24 mouse cellular contexts compared by ENCODE assay signal in genomic region chr5:36195436-36195835, GRCm38 (mm10). TPM values are rescaled to one million over a fixed set of nuclear protein-coding genes. Genes with fewer than 3 reads are reported as not detected.
DNase-seq lines count a peak whose midpoint lies in the region; ATAC-seq lines count a peak whose summit lies in the region.
"Had no signal": no experiment of that assay in that cellular context is flagged by ENCODE, and none has a peak within 500 bp of the region (broad histone marks: within the 10 kb centered on the region; RNA-seq: fewer than 3 reads in every experiment).

No protein-coding gene starts in this region.

- peaks cover 29% of the 10 kb centered on the region for H3K4me1 ChIP-seq in hindbrain, embryonic 10.5 days (replicated peaks)
- peaks cover 16% of the 10 kb centered on the region for H3K4me1 ChIP-seq in hindbrain, embryonic 12.5 days
- peaks cover 36% of the 10 kb centered on the region for H3K4me1 ChIP-seq in midbrain, embryonic 10.5 days
- peaks cover 15% of the 10 kb centered on the region for H3K4me1 ChIP-seq in midbrain, embryonic 16.5 days (ENCODE audit: control insufficient read depth, insufficient read depth, low read length)
- peaks cover 20% of the 10 kb centered on the region for H3K4me1 ChIP-seq in embryonic facial prominence, embryonic 10.5 days
- peaks cover 21% of the 10 kb centered on the region; the same call in 1 of the 2 replicates for H3K4me1 ChIP-seq in embryonic facial prominence, embryonic 15.5 days

- no peaks in the 10 kb centered on the region for H3K27me3 ChIP-seq in hindbrain, embryonic 10.5 days (ENCODE audit: insufficient read depth, poor library complexity, severe bottlenecking)
- no peaks in the 10 kb centered on the region for H3K27me3 ChIP-seq in hindbrain, embryonic 12.5 days
- no peaks in the 10 kb centered on the region for H3K27me3 ChIP-seq in midbrain, embryonic 10.5 days (ENCODE audit: low read depth, poor library complexity, severe bottlenecking)
- H3K27me3 ChIP-seq in midbrain, embryonic 16.5 days (ENCODE audit: control insufficient read depth, insufficient read depth, low read depth, low read length) = no peaks in the 10 kb centered on the region
- H3K27me3 ChIP-seq in embryonic facial prominence, embryonic 10.5 days (replicated peaks; ENCODE audit: low read depth, poor library complexity, severe bottlenecking) = no peaks in the 10 kb centered on the region
- H3K27me3 ChIP-seq in embryonic facial prominence, embryonic 15.5 days = no peaks in the 10 kb centered on the region
- H3K27me3 ChIP-seq: embryonic facial prominence, embryonic 13.5 days; forebrain, embryonic 15.5 days had no signal

- ATAC-seq in hindbrain, embryonic 12.5 days (ENCODE audit: low FRiP score) = no peak
- ATAC-seq in midbrain, embryonic 16.5 days = no peak
- no peak for ATAC-seq in embryonic facial prominence, embryonic 15.5 days (ENCODE audit: insufficient number of reproducible peaks, low FRiP score, low TSS enrichment, low read depth)
- ATAC-seq: CD4-positive, CD25-positive, alpha-beta regulatory T cell, adult 4 months; forebrain, embryonic 15.5 days; hindbrain, postnatal 0 days; inflammation-experienced regulatory T-cells, adult 6 months had no signal

- DNase-seq in hindbrain, embryonic 10.5 days (ENCODE audit: low spot score) = no peak
- no peak for DNase-seq in midbrain, embryonic 10.5 days (ENCODE audit: low spot score)
- DNase-seq in embryonic facial prominence, embryonic 10.5 days (ENCODE audit: low spot score) = no peak
- no peak for DNase-seq in testis, postnatal 10 days (ENCODE audit: low spot score)
- DNase-seq: adrenal gland, adult 2 months; adrenal gland, postnatal 14 days; cerebellum, adult 11 months; cerebellum, adult 2 months; cerebellum, adult 9-11 months; cerebellum, postnatal 25 days; gastrocnemius, postnatal 25 days; heart, adult 18-20 months had no signal

- no peaks in the 10 kb centered on the region for H3K9me3 ChIP-seq in hindbrain, embryonic 10.5 days
- H3K9me3 ChIP-seq in hindbrain, embryonic 12.5 days (replicated peaks) = no peaks in the 10 kb centered on the region
- no peaks in the 10 kb centered on the region for H3K9me3 ChIP-seq in midbrain, embryonic 10.5 days (replicated peaks)
- H3K9me3 ChIP-seq in midbrain, embryonic 16.5 days (replicated peaks; ENCODE audit: control insufficient read depth, low read length, poor library complexity, severe bottlenecking) = no peaks in the 10 kb centered on the region
- H3K9me3 ChIP-seq in embryonic facial prominence, embryonic 10.5 days = no peaks in the 10 kb centered on the region
- no peaks in the 10 kb centered on the region for H3K9me3 ChIP-seq in embryonic facial prominence, embryonic 15.5 days (replicated peaks)
- H3K9me3 ChIP-seq: embryonic facial prominence, embryonic 13.5 days; forebrain, embryonic 15.5 days had no signal

- no peak overlapping the region for H3K4me2 ChIP-seq in hindbrain, embryonic 12.5 days (replicated peaks)
- no peak overlapping the region for H3K4me2 ChIP-seq in midbrain, embryonic 16.5 days (ENCODE audit: low read length)
- H3K4me2 ChIP-seq in embryonic facial prominence, embryonic 15.5 days (replicated peaks) = no peak overlapping the region
- H3K4me2 ChIP-seq: embryonic facial prominence, embryonic 13.5 days; forebrain, embryonic 15.5 days; heart, embryonic 11.5 days; hindbrain, embryonic 14.5 days had no signal

- H3K4me3 ChIP-seq in hindbrain, embryonic 10.5 days = no peak overlapping the region
- no peak overlapping the region for H3K4me3 ChIP-seq in hindbrain, embryonic 12.5 days
- H3K4me3 ChIP-seq in midbrain, embryonic 10.5 days = no peak overlapping the region
- H3K4me3 ChIP-seq in midbrain, embryonic 16.5 days (ENCODE audit: low read depth, low read length) = no peak overlapping the region
- no peak overlapping the region for H3K4me3 ChIP-seq in embryonic facial prominence, embryonic 10.5 days
- no peak overlapping the region for H3K4me3 ChIP-seq in embryonic facial prominence, embryonic 15.5 days (replicated peaks)
- H3K4me3 ChIP-seq: embryonic facial prominence, embryonic 13.5 days; forebrain, embryonic 15.5 days had no signal

- H3K27ac ChIP-seq in hindbrain, embryonic 10.5 days = peak overlapping the region; percentile 81
- no peak overlapping the region for H3K27ac ChIP-seq in hindbrain, embryonic 12.5 days
- peak overlapping the region; percentile 84 for H3K27ac ChIP-seq in midbrain, embryonic 10.5 days (replicated peaks)
- no peak overlapping the region for H3K27ac ChIP-seq in midbrain, embryonic 16.5 days (ENCODE audit: low read length)
- peak overlapping the region; percentile 76; the same call in 1 of the 2 replicates for H3K27ac ChIP-seq in embryonic facial prominence, embryonic 10.5 days (replicated peaks)
- H3K27ac ChIP-seq in embryonic facial prominence, embryonic 15.5 days (replicated peaks) = peak overlapping the region; percentile 1; the same call in 1 of the 2 replicates
- H3K27ac ChIP-seq: embryonic facial prominence, embryonic 13.5 days; forebrain, embryonic 15.5 days; hindbrain, embryonic 14.5 days; hindbrain, postnatal 0 days had no signal

- H3K9ac ChIP-seq in hindbrain, embryonic 12.5 days = no peak overlapping the region
- no peak overlapping the region for H3K9ac ChIP-seq in midbrain, embryonic 16.5 days (ENCODE audit: low read depth, low read length)
- no peak overlapping the region for H3K9ac ChIP-seq in embryonic facial prominence, embryonic 15.5 days
- H3K9ac ChIP-seq: embryonic facial prominence, embryonic 13.5 days; forebrain, embryonic 15.5 days; hindbrain, embryonic 14.5 days had no signal

- H3K36me3 ChIP-seq in hindbrain, embryonic 10.5 days = no peaks in the 10 kb centered on the region
- H3K36me3 ChIP-seq in hindbrain, embryonic 12.5 days = no peaks in the 10 kb centered on the region
- no peaks in the 10 kb centered on the region for H3K36me3 ChIP-seq in midbrain, embryonic 10.5 days
- H3K36me3 ChIP-seq in midbrain, embryonic 16.5 days (ENCODE audit: control insufficient read depth, insufficient read depth, low read length) = no peaks in the 10 kb centered on the region
- H3K36me3 ChIP-seq in embryonic facial prominence, embryonic 10.5 days (replicated peaks) = no peaks in the 10 kb centered on the region
- no peaks in the 10 kb centered on the region for H3K36me3 ChIP-seq in embryonic facial prominence, embryonic 15.5 days
- H3K36me3 ChIP-seq: embryonic facial prominence, embryonic 13.5 days; forebrain, embryonic 15.5 days had no signal

- 86% methylated on average over 4 of the region's 4 CpGs for WGBS in hindbrain, embryonic 10.5 days
- WGBS in hindbrain, embryonic 12.5 days = 80% methylated on average over 4 of the region's 4 CpGs
- WGBS in midbrain, embryonic 10.5 days = 90% methylated on average over 4 of the region's 4 CpGs
- 91% methylated on average over 4 of the region's 4 CpGs for WGBS in midbrain, embryonic 16.5 days
- WGBS in embryonic facial prominence, embryonic 10.5 days = 82% methylated on average over 4 of the region's 4 CpGs
- 78% methylated on average over 4 of the region's 4 CpGs for WGBS in embryonic facial prominence, embryonic 15.5 days

RNA-seq across cellular contexts. Expression of gene Psapl1, which starts 8.4 kb away (rescaled TPM):
- polyA plus RNA-seq in hindbrain, embryonic 10.5 days (2016; fragmentation: Nextera tagmentation; extraction: Ambion mirVana) = not detected in 2 replicates
- 0.08 TPM in 1 of 2 replicates, not detected in the other for polyA plus RNA-seq in hindbrain, embryonic 12.5 days (2016; fragmentation: Nextera tagmentation; extraction: Ambion mirVana)
- not detected in 2 replicates for polyA plus RNA-seq in midbrain, embryonic 10.5 days (2016; fragmentation: Nextera tagmentation; extraction: Ambion mirVana)
- 0.07 TPM in 1 of 2 replicates, not detected in the other for polyA plus RNA-seq in midbrain, embryonic 16.5 days (2015; fragmentation: Nextera tagmentation; extraction: Ambion mirVana)
- polyA plus RNA-seq in embryonic facial prominence, embryonic 10.5 days (2016; fragmentation: Nextera tagmentation; extraction: Ambion mirVana) = 0.05 and 0.07 TPM in 2 replicates
- polyA plus RNA-seq in embryonic facial prominence, embryonic 15.5 days (2015; fragmentation: Nextera tagmentation; extraction: Ambion mirVana) = 58.3 and 61.4 TPM in 2 replicates
- polyA plus RNA-seq: adrenal gland, adult 2 months; CD4-positive, CD25-positive, alpha-beta regulatory T cell, adult 4 months; cerebellum, adult 2 months; heart, embryonic 14.5 days; heart, postnatal 0 days; hindbrain, postnatal 0 days; inflammation-experienced regulatory T-cells, adult 6 months had no signal

Comparison
In these comparisons a context has a peak if more than half of its experiments do, and no peak if none do; other contexts are left out.
1. H3K27ac ChIP-seq: peak in hindbrain, embryonic 10.5 days (single experiment), midbrain, embryonic 10.5 days (single experiment), embryonic facial prominence, embryonic 10.5 days (single experiment) and embryonic facial prominence, embryonic 15.5 days (single experiment); none in hindbrain, embryonic 12.5 days (single experiment) and midbrain, embryonic 16.5 days (single experiment).
2. RNA of gene Psapl1, which starts 8.4 kb away (polyA plus RNA-seq): 58.3 to 61.4 TPM in embryonic facial prominence, embryonic 15.5 days; 0.08 TPM in hindbrain, embryonic 12.5 days, 0.05 to 0.07 TPM in embryonic facial prominence, embryonic 10.5 days, 0.07 TPM in midbrain, embryonic 16.5 days, not detected in hindbrain, embryonic 10.5 days and not detected in midbrain, embryonic 10.5 days; every median in the first group is over 10 times any median in the second.